Mouse (Mus musculus): ENCODE measurements around the gene Hsd17b14.
A peak's percentile ranks its signal among the peaks of the same experiment; 100 is the strongest.
"Not testable (repeated sequence)": the region's sequence is repeated elsewhere in the genome, so short reads cannot be mapped to it uniquely, and the experiment has no call there.

Hsd17b14 gene

GRCm38 (mm10) chr7:45554744-45555143 lies at the start of gene Hsd17b14:
Gene Hsd17b14 (plus strand): TSS chr7:45554893.
- DNase-seq: no peak

GRCm38 (mm10) chr7:45507583-45507982 lies 47.1 kb upstream of the Hsd17b14 start:
- DNase-seq: no peak

- DNase-seq: no peak
Measured at GRCm38 (mm10) chr7:45508561-45508960, 46.1 kb upstream of the Hsd17b14 start.

- DNase-seq: no peak
Measured at GRCm38 (mm10) chr7:45509181-45509882, 45.4 kb upstream of the Hsd17b14 start.

GRCm38 (mm10) chr7:45509912-45510787 lies 44.5 kb upstream of the Hsd17b14 start, which contains the start of gene Nucb1:
Gene Nucb1 (minus strand): TSS chr7:45510406.
- peak; percentile 94 to 95 for DNase-seq

- no peak for DNase-seq
Measured at GRCm38 (mm10) chr7:45514411-45514810, 40.3 kb upstream of the Hsd17b14 start.

GRCm38 (mm10) chr7:45515436-45515835 lies 39.3 kb upstream of the Hsd17b14 start:
- no peak for DNase-seq

- not testable (repeated sequence) for DNase-seq
Measured at GRCm38 (mm10) chr7:45516846-45517245, 37.8 kb upstream of the Hsd17b14 start.

GRCm38 (mm10) chr7:45518618-45519017 lies 36.1 kb upstream of the Hsd17b14 start:
- no peak for DNase-seq

- DNase-seq: no peak
Measured at GRCm38 (mm10) chr7:45519345-45520120, 35.2 kb upstream of the Hsd17b14 start.

- DNase-seq: no peak
Measured at GRCm38 (mm10) chr7:45520605-45521004, 34.1 kb upstream of the Hsd17b14 start.

- DNase-seq: peak; percentile 91 to 92
Measured at GRCm38 (mm10) chr7:45521728-45522184, 32.9 kb upstream of the Hsd17b14 start.

GRCm38 (mm10) chr7:45522194-45522752 lies 32.4 kb upstream of the Hsd17b14 start:
- no peak for DNase-seq

- no peak for DNase-seq
Measured at GRCm38 (mm10) chr7:45522957-45523676, 31.6 kb upstream of the Hsd17b14 start.

GRCm38 (mm10) chr7:45523678-45524170 lies 31.0 kb upstream of the Hsd17b14 start:
- DNase-seq: no peak

GRCm38 (mm10) chr7:45524841-45525621 lies 29.7 kb upstream of the Hsd17b14 start:
- DNase-seq: peak in 1 of 2 experiments; percentile 48

- peak; percentile 96 to 97 for DNase-seq
Measured at GRCm38 (mm10) chr7:45525809-45526473, 28.8 kb upstream of the Hsd17b14 start, which contains the start of the genes Ppp1r15a and Plekha4. Gene Ppp1r15a (minus strand): TSS chr7:45526268. Gene Plekha4 (plus strand): TSS chr7:45526330.

GRCm38 (mm10) chr7:45526474-45527120 lies 28.1 kb upstream of the Hsd17b14 start:
- peak in 1 of 2 experiments; percentile 31 for DNase-seq

GRCm38 (mm10) chr7:45527169-45527568 lies 27.5 kb upstream of the Hsd17b14 start:
- not testable (repeated sequence) for DNase-seq

All from lung, postnatal 4 days (tissue).